Mouse (Mus musculus) heart, adult 2 months (tissue): ENCODE data around the gene Stat6.

Source experiments
- CTCF ChIP-seq: fragments of 200-600 bp; IDR thresholded peaks from 2 replicates; pipeline ENCODE4 v1.8.1; 2022; ENCODE audit warnings: antibody characterized with exemption, mild to moderate bottlenecking, moderate library complexity
- EP300 ChIP-seq: fragments of 200-500 bp; IDR thresholded peaks from 2 replicates; pipeline ENCODE4 v1.6.1; 2011; ENCODE audit warnings: low read depth, low read length, control low read depth; ENCODE audit not compliant: insufficient read depth
- POLR2A ChIP-seq: fragments of 200-500 bp; IDR thresholded peaks from 2 replicates; pipeline ENCODE4 v1.6.1; 2011; ENCODE audit warnings: mild to moderate bottlenecking, low read depth, low read length, control low read depth; ENCODE audit not compliant: insufficient read depth

- TF ChIP-seq POLR2A (peak; percentile 72), CTCF (no peak; the same call in 1 of the 2 replicates), EP300 (0 out of 2 replicates have a peak, but pooled peaks have one; percentile 9)
Measured at GRCm38 (mm10) chr10:127643553-127644238, 910 bp downstream of the Stat6 start.
